13 mouse cellular contexts compared by ENCODE assay signal in the genomic region with DNA sequence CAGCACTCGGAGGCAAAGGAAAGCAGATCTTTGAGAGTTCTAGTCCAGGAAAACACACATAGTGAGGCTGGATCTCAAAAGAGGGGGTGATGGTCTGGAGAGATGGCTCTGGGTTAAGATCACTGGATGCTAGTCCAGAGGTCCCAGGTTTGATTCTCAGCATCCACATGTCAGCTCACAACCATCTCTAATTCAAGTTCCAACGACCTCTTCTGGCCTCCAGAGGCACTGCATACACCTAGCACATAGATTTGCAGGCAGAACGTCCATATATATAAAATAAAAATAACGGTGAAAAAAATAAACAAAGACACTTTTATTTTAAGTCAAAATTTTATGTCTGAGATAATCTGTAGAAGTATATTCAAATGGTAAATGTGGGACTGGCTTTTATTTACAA. TPM values are rescaled to one million over a fixed set of nuclear protein-coding genes. Genes with fewer than 3 reads are reported as not detected.
A peak's percentile ranks its signal among the peaks of the same experiment; 100 is the strongest.
DNase-seq lines count a peak whose midpoint lies in the region; ATAC-seq and TF ChIP-seq lines count a peak whose summit lies in the region.
"Had no signal": no experiment of that assay in that cellular context is flagged by ENCODE, and none has a peak within 500 bp of the region (broad histone marks: within the 10 kb centered on the region; RNA-seq: fewer than 3 reads in every experiment).

No protein-coding gene starts in this region.

- H3K27me3 ChIP-seq in kidney, postnatal 0 days (ENCODE audit: insufficient read depth, low read length), result no peaks in the 10 kb centered on the region
- H3K27me3 ChIP-seq in testis, adult 2 months (ENCODE audit: control insufficient read depth, insufficient read depth, low read length), result no peaks in the 10 kb centered on the region
- no peaks in the 10 kb centered on the region for H3K27me3 ChIP-seq in small intestine, adult 2 months (ENCODE audit: control insufficient read depth, insufficient read depth, low read length)
- H3K27me3 ChIP-seq: heart, embryonic 12.5 days had no signal

- peak; percentile 18; the same call in 1 of the 2 replicates for TF ChIP-seq CTCF in kidney, postnatal 0 days (IDR thresholded peaks at IDR 0.05; ENCODE audit: low read depth)
- no peak for TF ChIP-seq CTCF in testis, adult 2 months (IDR thresholded peaks at IDR 0.05; ENCODE audit: control insufficient read depth, insufficient read depth, insufficient replicate concordance, low read depth, low read length)
- TF ChIP-seq CTCF in small intestine, adult 2 months (IDR thresholded peaks at IDR 0.05; ENCODE audit: extremely low read depth, insufficient read length, insufficient replicate concordance, low read depth, low read length), result peak; percentile 15; the same call in 1 of the 2 replicates

- no peak overlapping the region for H3K27ac ChIP-seq in kidney, postnatal 0 days
- no peak overlapping the region for H3K27ac ChIP-seq in testis, adult 2 months (ENCODE audit: control insufficient read depth, insufficient read depth, low read depth, low read length)
- H3K27ac ChIP-seq in small intestine, adult 2 months (ENCODE audit: insufficient read depth, low read depth, low read length), result no peak overlapping the region
- H3K27ac ChIP-seq: hindbrain, embryonic 12.5 days had no signal

- no peak overlapping the region for H3K4me3 ChIP-seq in kidney, postnatal 0 days (replicated peaks; ENCODE audit: low read depth, low read length)
- H3K4me3 ChIP-seq in testis, adult 2 months (ENCODE audit: control insufficient read depth, low read depth, low read length), result peak overlapping the region; percentile 62
- H3K4me3 ChIP-seq in small intestine, adult 2 months (ENCODE audit: low read depth, low read length), result no peak overlapping the region

- no peak overlapping the region for H3K9ac ChIP-seq in kidney, postnatal 0 days (ENCODE audit: low read depth, low read length)

- H3K4me2 ChIP-seq in kidney, postnatal 0 days (ENCODE audit: low read length), result no peak overlapping the region

- H3K36me3 ChIP-seq in kidney, postnatal 0 days (ENCODE audit: insufficient read depth, low read length), result no peaks in the 10 kb centered on the region
- peaks cover 2% of the 10 kb centered on the region for H3K36me3 ChIP-seq in testis, adult 2 months (ENCODE audit: control insufficient read depth, insufficient read depth, low read length)
- H3K36me3 ChIP-seq in small intestine, adult 2 months (ENCODE audit: control insufficient read depth, insufficient read depth, low read length), result no peaks in the 10 kb centered on the region; the same call in 1 of the 2 replicates
- H3K36me3 ChIP-seq: heart, embryonic 12.5 days; hindbrain, embryonic 12.5 days had no signal

- no peak for ATAC-seq in kidney, postnatal 0 days (replicated peaks; ENCODE audit: low FRiP score, low read depth)

- 64% methylated on average over 4 of the region's 4 CpGs for WGBS in kidney, postnatal 0 days
- 60% methylated on average over 4 of the region's 4 CpGs for WGBS in small intestine, adult 2 months

- 0 out of 2 replicates have a peak, but pooled peaks cover 6% of the 10 kb centered on the region for H3K4me1 ChIP-seq in kidney, postnatal 0 days (replicated peaks; ENCODE audit: insufficient read depth, low read length)
- peaks cover 3% of the 10 kb centered on the region; the same call in 1 of the 2 replicates for H3K4me1 ChIP-seq in testis, adult 2 months (ENCODE audit: control insufficient read depth, insufficient read depth, low read length)
- H3K4me1 ChIP-seq in small intestine, adult 2 months (ENCODE audit: control insufficient read depth, insufficient read depth, insufficient read length, low read length), result peaks cover 5% of the 10 kb centered on the region; the same call in 1 of the 2 replicates

- DNase-seq in kidney, postnatal 0 days (ENCODE audit: low spot score), result no peak
- no peak for DNase-seq in kidney, postnatal 36 days
- no peak for DNase-seq in testis, postnatal 10 days (ENCODE audit: low spot score)
- peak; percentile 65 for DNase-seq in R1 (ENCODE audit: low read depth, low spot score)
- DNase-seq in right cerebral cortex, adult 18-20 months, result no peak
- DNase-seq: gastrocnemius, postnatal 25 days; kidney, adult 11 months; layer of hippocampus, postnatal 36 days; midbrain, embryonic 14.5 days had no signal

- no peak for TF ChIP-seq POLR2A in testis, adult 2 months (IDR thresholded peaks at IDR 0.05; ENCODE audit: control insufficient read depth, low read depth, low read length)
- TF ChIP-seq POLR2A in small intestine, adult 2 months (IDR thresholded peaks at IDR 0.05; ENCODE audit: low read depth, low read length), result no peak

- H3K9me3 ChIP-seq in kidney, postnatal 0 days (replicated peaks; ENCODE audit: low read length), result no peaks in the 10 kb centered on the region
- H3K9me3 ChIP-seq: heart, embryonic 12.5 days; hindbrain, embryonic 12.5 days had no signal

RNA-seq across cellular contexts. Expression of a gene that starts 1.6 kb away (rescaled TPM):
- 85.5 and 99.1 TPM in 2 replicates for polyA plus RNA-seq in kidney, postnatal 0 days (2015; fragmentation: Nextera tagmentation; extraction: Ambion mirVana)
- polyA plus RNA-seq in testis, adult 2 months (2012; rRNA removed), result 12.5 and 12.7 TPM in 2 replicates
- polyA plus RNA-seq in small intestine, adult 2 months (2012; rRNA removed), result 10.9 and 15.5 TPM in 2 replicates

RNA-seq across cellular contexts. Expression of a gene that starts 1.6 kb away (rescaled TPM):
- 1.3 and 1.4 TPM in 2 replicates for polyA plus RNA-seq in kidney, postnatal 0 days (2015; fragmentation: Nextera tagmentation; extraction: Ambion mirVana)
- polyA plus RNA-seq in testis, adult 2 months (2012; rRNA removed), result 26.9 and 33.0 TPM in 2 replicates
- polyA plus RNA-seq in small intestine, adult 2 months (2012; rRNA removed), result not detected in 2 replicates

RNA-seq across cellular contexts. Expression of a gene that starts 9.7 kb away (rescaled TPM):
- polyA plus RNA-seq in kidney, postnatal 0 days (2015; fragmentation: Nextera tagmentation; extraction: Ambion mirVana), result 28.4 and 28.8 TPM in 2 replicates
- 17.8 and 18.3 TPM in 2 replicates for polyA plus RNA-seq in testis, adult 2 months (2012; rRNA removed)
- 0.81 and 1.3 TPM in 2 replicates for polyA plus RNA-seq in small intestine, adult 2 months (2012; rRNA removed)

RNA-seq across cellular contexts. Expression of a gene that starts 43.5 kb away (rescaled TPM):
- polyA plus RNA-seq in kidney, postnatal 0 days (2015; fragmentation: Nextera tagmentation; extraction: Ambion mirVana), result 122 and 128 TPM in 2 replicates
- polyA plus RNA-seq in testis, adult 2 months (2012; rRNA removed), result 11.2 and 13.7 TPM in 2 replicates
- 1.5 and 1.9 TPM in 2 replicates for polyA plus RNA-seq in small intestine, adult 2 months (2012; rRNA removed)

RNA-seq across cellular contexts. Expression of a gene that starts 44.0 kb away (rescaled TPM):
- 18.7 and 19.5 TPM in 2 replicates for polyA plus RNA-seq in kidney, postnatal 0 days (2015; fragmentation: Nextera tagmentation; extraction: Ambion mirVana)
- 17.1 and 26.5 TPM in 2 replicates for polyA plus RNA-seq in testis, adult 2 months (2012; rRNA removed)
- 0.95 and 3.2 TPM in 2 replicates for polyA plus RNA-seq in small intestine, adult 2 months (2012; rRNA removed)

Comparison
In these comparisons a context has a peak if more than half of its experiments do, and no peak if none do; other contexts are left out.
1. RNA of a gene that starts 1.6 kb away (polyA plus RNA-seq): 26.9 to 33.0 TPM in testis, adult 2 months; 1.3 to 1.4 TPM in kidney, postnatal 0 days and not detected in small intestine, adult 2 months; every median in the first group is over 10 times any median in the second.